ENCODE assay signal across 9 mouse cellular contexts in the genomic region with DNA sequence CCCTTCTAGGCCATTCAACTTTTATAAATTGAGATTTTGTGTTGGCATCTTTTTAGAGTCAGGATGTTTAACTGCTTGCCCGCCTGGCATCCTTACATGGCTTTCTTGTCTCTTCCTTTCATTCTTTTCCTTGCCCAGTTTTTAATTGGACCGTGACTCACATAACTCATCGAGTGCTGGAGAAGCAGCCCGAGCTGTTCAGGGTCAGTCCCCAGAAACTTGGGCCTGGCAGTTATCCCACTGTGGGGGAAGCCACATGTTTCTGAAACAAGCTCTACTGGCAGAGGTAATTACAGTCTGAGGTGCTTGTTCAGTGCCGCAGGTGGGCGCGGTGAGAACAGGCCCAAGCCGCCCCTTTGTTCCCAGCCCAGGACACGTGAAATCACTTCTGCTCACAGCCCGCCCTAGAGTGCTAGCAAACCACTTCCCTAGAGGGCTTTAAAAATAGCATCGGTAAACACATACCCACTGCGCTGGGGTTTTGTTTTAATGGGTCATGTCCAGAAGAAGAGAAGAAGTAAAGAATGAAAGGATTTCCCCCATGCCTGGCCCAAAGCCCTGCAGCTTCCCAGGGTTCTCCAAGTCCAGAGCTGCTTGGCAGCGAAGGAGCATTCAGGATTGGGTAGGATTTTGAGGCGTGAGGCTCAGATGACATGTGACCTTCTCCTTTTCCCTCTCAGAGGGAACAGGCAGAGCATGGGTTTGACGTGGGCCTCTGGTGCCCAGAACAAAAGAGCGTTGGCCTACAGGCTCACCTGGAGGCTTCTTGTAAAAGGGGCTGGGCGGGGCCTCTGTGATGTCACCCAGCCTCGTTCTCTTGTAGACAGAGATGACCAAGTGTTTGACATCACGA. TPM values are rescaled to one million over a fixed set of nuclear protein-coding genes. Genes with fewer than 3 reads are reported as not detected.
DNase-seq lines count a peak whose midpoint lies in the region; ATAC-seq and TF ChIP-seq lines count a peak whose summit lies in the region.
"Had no signal": no experiment of that assay in that cellular context is flagged by ENCODE, and none has a peak within 500 bp of the region (broad histone marks: within the 10 kb centered on the region; RNA-seq: fewer than 3 reads in every experiment).

No protein-coding gene starts in this region.

- H3ac ChIP-seq in C2C12 (ENCODE audit: control insufficient read depth, insufficient read length, low read depth) = no peak overlapping the region

- no peaks in the 10 kb centered on the region for H3K27me3 ChIP-seq in C2C12 (ENCODE audit: control insufficient read depth, insufficient read depth, insufficient read length)
- H3K27me3 ChIP-seq in heart, embryonic 14.5 days (ENCODE audit: control insufficient read depth, insufficient read depth, low read length) = no peaks in the 10 kb centered on the region
- no peaks in the 10 kb centered on the region for H3K27me3 ChIP-seq in lung, postnatal 0 days (replicated peaks; ENCODE audit: insufficient read depth, low read length)
- H3K27me3 ChIP-seq: embryonic facial prominence, embryonic 12.5 days had no signal

- no peak overlapping the region for H3K4me3 ChIP-seq in C2C12 (ENCODE audit: insufficient read depth, poor library complexity, severe bottlenecking)
- H3K4me3 ChIP-seq in heart, embryonic 14.5 days (ENCODE audit: control insufficient read depth in 1 of 2, insufficient read depth in 1 of 2, low read depth in 1 of 2, low read length in 2 of 2) = no peak overlapping the region
- no peak overlapping the region for H3K4me3 ChIP-seq in lung, postnatal 0 days (ENCODE audit: low read depth, low read length)
- H3K4me3 ChIP-seq: embryonic facial prominence, embryonic 12.5 days had no signal

- no peak for TF ChIP-seq CTCF in C2C12 (IDR thresholded peaks at IDR 0.05; ENCODE audit: control insufficient read depth, insufficient read depth, insufficient read length)
- TF ChIP-seq CTCF in lung, postnatal 0 days (IDR thresholded peaks at IDR 0.05) = no peak; the same call in 1 of the 2 replicates

- peak; percentile 69 for DNase-seq in adrenal gland, adult 8-10 months
- peak; percentile 55 to 70 for DNase-seq in kidney, postnatal 4 days
- DNase-seq in lung, postnatal 0 days (ENCODE audit: low spot score) = peak; percentile 93
- DNase-seq in right cerebral cortex, adult 18-20 months = peak; percentile 46
- DNase-seq in retina, embryonic 14.5 days (ENCODE audit: low spot score) = no peak

- peak; percentile 97 for TF ChIP-seq EP300 in lung, postnatal 0 days (IDR thresholded peaks at IDR 0.05)

- peaks cover 7% of the 10 kb centered on the region for H3K9me3 ChIP-seq in heart, embryonic 14.5 days (ENCODE audit: control insufficient read depth, low read length)
- H3K9me3 ChIP-seq in lung, postnatal 0 days (ENCODE audit: low read length) = no peaks in the 10 kb centered on the region
- H3K9me3 ChIP-seq: embryonic facial prominence, embryonic 12.5 days had no signal

- peak overlapping the region; percentile 86 to 89 for H3K27ac ChIP-seq in heart, embryonic 14.5 days (replicated peaks in 1 of 2; ENCODE audit: control insufficient read depth in 1 of 2, insufficient read depth in 1 of 2, low read depth in 2 of 2, low read length in 2 of 2)
- peak overlapping the region; percentile 85 for H3K27ac ChIP-seq in lung, postnatal 0 days (ENCODE audit: low read length)
- H3K27ac ChIP-seq: embryonic facial prominence, embryonic 12.5 days had no signal

- no peaks in the 10 kb centered on the region for H3K36me3 ChIP-seq in C2C12 (ENCODE audit: control insufficient read depth, insufficient read depth)
- H3K36me3 ChIP-seq in heart, embryonic 14.5 days (ENCODE audit: control insufficient read depth, insufficient read depth, low read length) = no peaks in the 10 kb centered on the region
- H3K36me3 ChIP-seq in lung, postnatal 0 days (ENCODE audit: insufficient read depth, low read length) = no peaks in the 10 kb centered on the region
- H3K36me3 ChIP-seq: embryonic facial prominence, embryonic 12.5 days had no signal

- H3K9ac ChIP-seq in heart, embryonic 14.5 days (ENCODE audit: low read length) = no peak overlapping the region
- H3K9ac ChIP-seq in lung, postnatal 0 days (replicated peaks; ENCODE audit: low read depth) = no peak overlapping the region
- H3K9ac ChIP-seq: embryonic facial prominence, embryonic 12.5 days had no signal

- H3K4me2 ChIP-seq in heart, embryonic 14.5 days (ENCODE audit: low read length) = 0 out of 2 replicates have a peak overlapping the region, but pooled peaks have one; percentile 1
- 0 out of 2 replicates have a peak overlapping the region, but pooled peaks have one; percentile 6 for H3K4me2 ChIP-seq in lung, postnatal 0 days (replicated peaks; ENCODE audit: low read depth, low read length)
- H3K4me2 ChIP-seq: embryonic facial prominence, embryonic 12.5 days had no signal

- no peaks in the 10 kb centered on the region for H3K79me2 ChIP-seq in C2C12 (ENCODE audit: control insufficient read depth, insufficient read depth)

- 43% methylated on average over 19 of the region's 19 CpGs for WGBS in heart, embryonic 14.5 days
- 27% methylated on average over 19 of the region's 19 CpGs for WGBS in lung, postnatal 0 days

- no peaks in the 10 kb centered on the region for H3K79me3 ChIP-seq in C2C12 (ENCODE audit: low read depth)

- ATAC-seq in erythroid progenitor cell, adult 5-6 weeks (replicated peaks; ENCODE audit: low FRiP score, poor library complexity, severe bottlenecking) = 0 out of 2 replicates have a peak, but pooled peaks have one; percentile 26
- peak; percentile 69 for ATAC-seq in heart, embryonic 14.5 days (ENCODE audit: insufficient number of reproducible peaks, insufficient read depth, low FRiP score, low read depth)
- ATAC-seq in lung, postnatal 0 days = peak; percentile 95

- peaks cover 15 to 27% of the 10 kb centered on the region in 2 experiments for H3K4me1 ChIP-seq in heart, embryonic 14.5 days (ENCODE audit: control insufficient read depth in 2 of 2, insufficient read depth in 2 of 2, low read length in 2 of 2)
- peaks cover 13% of the 10 kb centered on the region for H3K4me1 ChIP-seq in lung, postnatal 0 days (ENCODE audit: insufficient read depth, low read depth, low read length)

TF ChIP-seq in C2C12, 6 proteins besides CTCF, POLR2A, EP300 and RAD21:
- TF ChIP-seq MYOD1 (IDR thresholded peaks at IDR 0.05; ENCODE audit: control insufficient read depth, insufficient read length, low read depth) (no peak), USF1 (IDR thresholded peaks at IDR 0.05; ENCODE audit: low read depth) (peak; percentile 62)

RNA-seq across cellular contexts. Expression of a gene that starts 43.4 kb away (rescaled TPM):
- 2.9 TPM for polyA plus RNA-seq in C2C12 (2012; fragmentation: generic; extraction: Trizol)
- total RNA-seq in adrenal gland, adult 8-10 months (2022) = 10 to 100 TPM; 33.7 to 77.4 (median 52.6) TPM
- not detected in 2 replicates for total RNA-seq in erythroid progenitor cell, adult 5-6 weeks (2015; ENCODE audit: low replicate concordance)
- total RNA-seq in erythroid progenitor cell, adult 5-6 weeks (2017; ENCODE audit: low replicate concordance) = not detected in 2 replicates
- polyA plus RNA-seq in heart, embryonic 14.5 days (2014; fragmentation: Nextera tagmentation; extraction: Ambion mirVana) = 11.0 and 12.0 TPM in 2 replicates
- polyA plus RNA-seq in lung, postnatal 0 days (2015; fragmentation: Nextera tagmentation; extraction: Ambion mirVana) = 12.0 and 15.1 TPM in 2 replicates

Comparison
In these comparisons a context has a peak if more than half of its experiments do, and no peak if none do; other contexts are left out.
1. ATAC-seq: peak in every context shown above with its lines; median percentile 95 in lung, postnatal 0 days; 69 in heart, embryonic 14.5 days; 26 in erythroid progenitor cell, adult 5-6 weeks.